Mouse (Mus musculus) Muller cell, postnatal 12 days (primary cell): Measurements from ENCODE around the gene Rad54l.

Experiments
- DNase-seq: peaks from one replicate; pipeline ENCODE4 v3.0.0-alpha.2; 2015; ENCODE audit errors: inconsistent ontology term

Gene Rad54l

DNA sequence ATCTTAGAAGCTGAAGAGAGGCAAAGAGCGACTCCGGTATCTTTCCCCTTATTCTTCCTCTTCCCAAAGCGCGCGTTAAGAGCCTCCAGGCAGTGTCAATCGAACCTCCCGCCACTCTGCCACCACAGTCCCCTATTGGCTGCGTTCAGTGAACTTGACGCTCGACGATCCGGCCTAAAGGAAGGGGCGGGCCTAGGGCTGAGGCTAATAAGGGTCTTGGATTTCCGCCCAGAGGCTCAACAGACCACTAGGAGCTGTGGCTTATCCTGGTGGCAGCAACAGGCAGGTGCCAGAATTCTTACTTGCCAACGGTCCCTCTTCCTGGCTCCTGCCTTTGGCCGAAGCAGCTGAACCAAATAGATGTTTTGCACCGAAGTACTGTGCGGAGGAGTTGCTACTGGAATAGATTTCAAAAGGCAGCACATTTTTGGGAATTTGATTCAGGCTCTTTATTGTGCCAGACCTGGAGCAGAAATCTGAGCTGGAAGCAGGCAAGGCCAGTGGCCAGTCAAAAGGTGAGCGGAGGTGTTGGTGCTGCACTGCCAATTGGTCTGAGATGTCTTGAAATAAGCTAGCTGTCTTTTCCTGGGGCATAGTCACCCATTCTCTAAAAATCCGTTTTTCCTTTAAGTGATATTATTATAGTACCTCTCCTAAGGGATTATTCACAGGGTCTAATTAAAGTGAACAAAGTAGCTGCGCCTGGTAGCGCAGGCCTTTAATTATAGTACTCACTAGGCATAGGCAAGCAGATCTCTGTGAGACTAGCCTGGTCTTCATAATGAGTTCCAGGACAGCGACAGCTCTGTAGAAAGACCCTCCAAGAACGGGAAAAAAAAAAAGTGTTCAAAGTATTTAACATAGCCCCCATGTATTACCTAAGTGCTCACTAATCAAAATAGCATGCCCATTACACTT lies at the start of gene Rad54l, which contains the start of gene Pomgnt1:
Rad54l (minus strand) TSS at position 89 of the 918 bp plus-strand sequence.
Pomgnt1 (plus strand) TSS at position 239 of the 918 bp plus-strand sequence.
- peak; percentile 91 for DNase-seq

DNA sequence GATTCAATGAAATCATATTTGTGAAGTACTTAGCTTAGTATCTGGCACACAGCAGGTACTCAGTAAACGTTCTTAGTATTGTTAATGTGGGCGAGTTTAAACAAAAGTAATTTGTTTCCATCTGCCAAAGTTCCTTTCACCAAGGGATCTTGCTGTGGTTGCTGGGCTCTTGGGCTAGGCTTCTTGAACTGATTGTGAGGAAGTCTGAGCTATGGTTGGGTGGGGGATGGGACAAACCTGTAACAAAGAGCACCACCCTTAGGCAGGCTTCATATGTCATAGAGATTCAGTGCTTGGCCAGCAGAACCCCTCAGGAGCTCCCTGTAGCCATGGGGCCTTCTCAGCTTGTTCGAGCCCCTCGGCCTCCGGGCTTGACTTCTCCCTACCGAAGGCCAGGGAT lies 49.6 kb upstream of the Rad54l start, which contains the start of the genes 1700042G07Rik and Gm49337:
1700042G07Rik (plus strand) TSS at position 301 of the 400 bp plus-strand sequence.
Gm49337 (plus strand) TSS at position 313 of the 400 bp plus-strand sequence.
- no peak for DNase-seq

DNA sequence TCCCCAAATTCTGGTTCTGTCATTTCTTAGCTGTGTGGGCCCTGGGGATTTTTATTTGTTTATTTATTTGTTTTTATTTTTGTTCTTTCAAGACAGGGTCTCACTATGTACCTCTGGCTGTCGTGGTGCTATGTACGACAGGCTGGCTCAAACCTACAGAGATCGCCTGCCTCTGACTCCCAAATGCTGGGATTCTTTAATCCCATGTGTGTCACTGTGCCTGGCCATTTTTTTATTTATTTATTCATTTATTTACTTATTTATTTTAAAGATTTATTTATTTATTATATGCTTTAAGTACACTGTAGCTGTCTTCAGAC lies 45.8 kb upstream of the Rad54l start:
- DNase-seq, result no peak

DNA sequence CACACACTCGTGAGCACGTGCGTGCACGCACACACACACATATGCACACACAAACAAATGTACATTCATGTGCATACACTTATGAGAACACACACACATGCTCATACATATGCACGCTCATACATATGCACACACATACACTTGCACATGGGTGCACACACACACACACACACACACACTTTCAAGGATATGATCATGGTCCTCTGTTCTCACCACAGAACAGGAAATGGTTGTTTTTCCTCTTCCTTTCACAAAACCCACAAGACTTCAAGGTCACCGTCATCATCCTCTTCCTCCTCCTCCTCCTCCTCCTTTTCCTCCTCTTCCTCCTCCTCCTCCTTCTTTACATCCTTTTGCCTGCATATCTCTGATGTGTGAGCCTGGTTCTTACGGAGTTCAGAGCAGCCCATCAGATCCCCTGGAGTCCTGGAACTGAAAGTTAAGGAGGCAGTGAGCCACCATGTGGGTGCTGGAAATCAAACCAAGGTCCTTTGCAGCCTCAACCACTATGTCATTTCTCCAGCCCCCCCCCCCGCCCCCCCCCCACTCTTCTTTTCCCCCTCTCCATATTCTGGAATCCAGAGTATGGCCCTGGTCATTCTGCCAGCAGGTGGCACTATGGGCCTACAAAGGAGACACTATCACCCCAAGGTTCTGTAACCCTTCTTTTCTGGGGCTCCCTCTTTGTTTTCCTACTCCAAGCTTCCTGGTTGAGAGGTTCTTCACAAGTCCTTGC lies 45.3 kb upstream of the Rad54l start:
- peak; percentile 33 for DNase-seq

DNA sequence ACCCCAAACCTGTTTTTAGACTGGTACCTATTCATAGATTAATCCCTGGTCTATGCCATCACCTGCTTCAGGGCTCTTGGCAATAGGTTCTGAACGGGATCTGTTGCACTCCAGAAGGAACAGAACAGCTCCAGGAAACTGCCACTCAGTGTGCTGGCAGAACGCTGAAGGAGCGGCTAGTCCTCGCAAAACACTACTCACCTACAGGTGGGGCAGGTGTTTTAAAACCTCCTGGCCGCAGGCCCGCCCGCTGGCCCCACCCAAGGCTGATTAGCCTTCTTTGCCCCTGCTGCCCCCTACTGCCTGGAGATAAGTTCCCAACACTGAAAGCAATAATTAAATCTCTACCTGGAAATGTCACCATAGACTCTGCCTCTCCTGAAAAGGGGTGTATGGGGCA lies 43.9 kb upstream of the Rad54l start, which contains the start of gene Tspan1:
Tspan1 (minus strand) TSS at position 198 of the 400 bp plus-strand sequence.
- no peak for DNase-seq

DNA sequence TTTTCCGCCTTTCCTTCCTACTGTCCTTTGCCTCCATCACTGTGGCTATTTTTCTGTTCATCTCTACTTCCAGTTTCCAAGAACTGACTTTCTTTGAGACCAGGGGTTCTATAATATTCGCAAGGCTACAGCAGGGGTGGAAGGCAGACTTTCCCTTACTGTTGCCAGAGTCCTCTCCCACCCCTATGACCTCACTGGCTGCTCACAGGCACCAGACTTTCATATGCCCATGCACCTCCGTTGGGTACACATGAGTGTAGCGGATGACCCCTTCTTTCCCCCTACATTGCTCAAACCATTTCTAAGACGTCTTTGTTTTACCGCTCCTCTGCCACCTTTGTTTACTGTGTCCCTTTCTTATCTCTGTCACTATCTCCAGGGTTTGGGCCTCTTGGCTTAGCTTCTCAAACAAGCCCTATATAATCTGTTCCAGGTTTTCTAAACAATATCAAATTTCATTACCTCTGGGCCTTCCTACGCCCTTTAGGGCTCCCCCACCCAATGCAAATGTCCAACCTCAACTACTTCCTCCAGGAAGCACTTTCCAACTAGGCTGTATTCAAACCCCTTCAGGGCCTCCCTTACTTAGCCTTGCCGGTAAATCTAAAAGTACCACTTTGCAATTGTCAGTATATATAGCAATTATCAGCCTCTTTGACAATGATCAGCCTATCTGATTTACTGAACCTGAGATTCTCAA lies 42.4 kb upstream of the Rad54l start:
- DNase-seq, result no peak

DNA sequence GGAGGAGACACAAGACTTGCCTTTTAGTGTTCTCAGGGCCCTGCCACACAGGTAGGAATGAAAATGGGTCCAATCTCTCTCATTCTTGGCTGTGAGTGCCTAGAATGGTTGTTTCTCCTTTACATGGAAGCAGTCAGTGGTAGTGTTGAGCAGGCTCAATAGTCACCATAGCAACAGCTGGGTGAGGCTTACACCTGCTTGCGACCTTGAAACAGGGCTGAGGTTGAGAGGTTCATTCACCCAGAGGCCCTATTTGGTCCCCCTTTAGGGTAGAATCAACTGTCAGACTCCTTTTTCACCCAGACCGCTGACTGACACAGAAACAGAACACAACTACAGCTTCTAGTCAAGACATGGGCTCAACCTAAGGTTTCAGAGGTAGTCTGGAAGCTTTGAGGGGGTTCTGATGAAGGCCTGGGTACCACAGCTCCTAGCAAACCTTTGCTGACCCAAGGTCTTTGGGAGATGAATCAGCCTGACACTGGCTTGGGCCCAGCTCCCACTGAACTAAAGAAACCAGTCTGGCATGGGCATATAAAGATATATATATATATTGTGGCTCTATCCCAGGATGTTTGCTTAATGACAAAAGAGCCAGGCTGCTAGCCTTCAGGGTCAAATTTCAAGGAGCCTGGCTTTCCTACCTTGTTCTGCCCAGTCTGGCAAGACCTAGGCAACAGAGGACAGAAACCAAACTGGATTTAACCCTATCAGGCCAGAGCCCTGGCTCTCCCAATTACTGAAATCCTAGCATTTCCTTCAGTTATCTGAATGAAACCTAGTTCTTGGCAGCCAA lies 41.5 kb upstream of the Rad54l start:
- no peak for DNase-seq

DNA sequence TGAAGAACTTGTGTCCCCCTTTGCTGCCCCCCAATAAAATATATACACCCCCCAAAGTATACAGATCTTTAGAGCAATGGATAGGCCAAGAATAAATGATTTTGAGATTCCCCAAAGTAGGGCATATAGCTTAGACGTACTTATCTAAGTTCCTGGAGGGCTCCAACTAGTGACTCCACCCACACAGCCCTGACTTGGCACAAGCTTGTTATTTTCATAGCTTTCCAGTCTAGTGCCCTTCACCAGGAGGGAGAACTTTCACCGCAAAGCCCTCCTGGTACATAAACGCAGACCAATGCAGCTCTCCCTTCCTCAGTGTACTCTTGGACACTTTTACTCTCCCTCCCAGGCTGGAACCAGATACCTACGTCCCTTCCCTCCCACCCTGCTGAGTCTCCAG lies 38.7 kb upstream of the Rad54l start:
- peak; percentile 38 for DNase-seq

DNA sequence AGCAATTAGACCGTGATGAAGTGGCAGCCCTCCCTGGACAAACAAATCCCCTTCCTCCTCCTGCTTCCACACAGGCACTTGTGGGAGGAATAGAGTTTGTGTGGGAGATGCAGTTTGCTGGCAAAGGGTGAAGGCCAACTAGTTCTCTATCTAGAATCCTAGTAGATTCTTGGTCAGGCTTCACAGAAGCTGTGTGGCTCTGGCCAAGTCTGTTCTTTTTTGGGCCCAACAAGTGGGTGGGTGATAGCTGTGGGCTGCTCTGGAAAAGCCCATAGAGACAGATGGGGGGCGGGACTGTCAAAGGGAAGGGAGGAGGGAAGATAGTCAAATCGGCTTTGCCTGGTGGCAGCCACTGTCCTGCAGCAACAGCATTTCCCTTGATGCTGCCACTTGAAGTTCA lies 37.3 kb upstream of the Rad54l start:
- no peak for DNase-seq

DNA sequence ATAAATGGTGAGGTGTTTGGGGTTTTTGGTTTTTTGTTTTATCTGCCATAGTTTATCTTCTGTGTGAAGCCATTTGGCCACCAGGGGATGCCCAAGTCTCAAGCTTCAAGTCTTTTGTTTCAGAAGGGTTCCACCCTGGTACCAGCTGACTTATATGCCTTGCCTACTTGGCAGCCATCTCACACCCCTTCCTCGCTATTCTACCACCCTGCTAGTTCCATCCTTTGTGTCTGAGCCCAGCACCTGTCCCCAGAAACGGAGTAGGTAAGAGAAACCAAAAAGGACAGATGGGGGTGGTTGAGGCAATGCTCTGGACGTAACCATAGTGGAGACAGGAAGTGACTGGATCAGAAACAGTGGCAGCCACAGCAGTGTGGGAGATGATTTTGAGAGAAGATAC lies 36.4 kb upstream of the Rad54l start:
- DNase-seq, result no peak

DNA sequence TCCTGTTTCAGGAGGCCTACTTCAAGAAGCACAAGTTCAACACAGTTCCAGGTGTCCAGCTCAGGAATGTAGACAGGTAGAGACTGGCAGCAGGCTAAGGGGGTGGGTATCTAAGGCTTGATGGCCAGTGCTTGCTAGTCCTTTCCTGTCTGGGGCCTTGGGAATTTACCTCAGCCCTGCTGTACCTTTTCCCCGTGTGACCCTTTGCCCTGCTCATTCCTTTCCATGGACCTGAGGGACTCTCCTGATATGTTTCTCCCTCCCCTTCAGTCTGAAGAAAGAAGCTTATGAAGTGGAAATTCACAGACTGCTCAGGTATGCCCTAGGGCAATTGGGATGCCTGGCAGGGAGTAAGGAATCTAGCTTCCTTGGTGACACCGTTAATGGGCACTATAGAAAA lies 34.4 kb upstream of the Rad54l start:
- no peak for DNase-seq

DNA sequence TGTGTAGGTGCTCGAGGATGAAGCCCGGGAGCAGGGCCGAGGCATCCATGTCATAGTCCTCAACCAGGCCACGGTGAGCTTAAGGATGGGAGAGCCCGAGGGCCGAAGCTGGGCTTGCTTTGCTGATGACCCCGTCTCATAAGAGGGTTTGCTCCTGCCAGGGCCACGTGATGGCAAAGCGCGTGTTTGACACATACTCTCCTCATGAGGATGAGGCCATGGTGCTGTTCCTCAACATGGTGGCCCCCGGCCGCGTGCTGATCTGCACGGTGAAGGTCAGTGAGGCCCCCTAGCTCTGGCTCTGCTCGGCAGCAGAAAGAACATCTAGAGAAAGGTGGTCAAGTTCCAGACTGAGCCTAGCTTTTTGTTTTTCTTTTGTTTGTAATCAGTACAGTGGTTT lies 29.2 kb upstream of the Rad54l start:
- DNase-seq, result no peak

DNA sequence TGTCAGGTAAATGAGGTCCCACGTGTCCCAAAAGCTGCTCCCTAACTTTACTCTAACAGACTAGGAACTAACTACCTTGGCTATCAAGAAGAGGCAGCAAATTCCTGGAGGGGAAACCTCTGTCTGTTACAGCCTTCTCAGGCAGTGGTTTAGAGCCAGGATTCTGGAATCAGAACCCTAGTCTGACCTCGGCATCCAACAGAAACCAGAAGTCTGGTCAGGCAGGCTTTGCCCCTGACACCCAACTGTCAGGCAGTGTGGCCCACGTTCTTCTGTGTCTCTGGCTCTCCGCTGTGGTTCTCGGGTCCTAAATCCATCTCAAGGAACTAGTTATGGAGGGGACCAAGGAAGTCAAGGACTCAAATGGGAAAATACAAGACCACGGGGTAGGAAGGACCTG lies 27.7 kb upstream of the Rad54l start, which contains the start of gene Lurap1:
Lurap1 (minus strand) TSS at position 101 of the 400 bp plus-strand sequence.
- no peak for DNase-seq

DNA sequence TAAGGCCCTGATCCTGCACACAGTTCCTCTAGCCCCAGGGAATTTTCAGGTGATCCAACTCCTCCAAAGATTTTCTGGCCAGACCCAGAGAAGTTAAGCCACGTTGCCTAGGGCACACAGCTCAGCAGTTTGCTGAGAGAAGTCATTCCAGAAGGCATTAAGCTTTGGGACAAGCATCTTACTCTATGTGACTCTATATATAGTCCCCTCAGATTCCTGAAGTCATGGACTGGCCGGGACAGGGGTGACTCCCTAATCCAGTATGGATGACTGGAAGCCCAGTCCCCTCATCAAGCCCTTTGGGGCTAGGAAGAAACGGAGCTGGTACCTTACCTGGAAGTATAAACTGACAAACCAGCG lies 27.4 kb upstream of the Rad54l start:
- DNase-seq, result no peak

DNA sequence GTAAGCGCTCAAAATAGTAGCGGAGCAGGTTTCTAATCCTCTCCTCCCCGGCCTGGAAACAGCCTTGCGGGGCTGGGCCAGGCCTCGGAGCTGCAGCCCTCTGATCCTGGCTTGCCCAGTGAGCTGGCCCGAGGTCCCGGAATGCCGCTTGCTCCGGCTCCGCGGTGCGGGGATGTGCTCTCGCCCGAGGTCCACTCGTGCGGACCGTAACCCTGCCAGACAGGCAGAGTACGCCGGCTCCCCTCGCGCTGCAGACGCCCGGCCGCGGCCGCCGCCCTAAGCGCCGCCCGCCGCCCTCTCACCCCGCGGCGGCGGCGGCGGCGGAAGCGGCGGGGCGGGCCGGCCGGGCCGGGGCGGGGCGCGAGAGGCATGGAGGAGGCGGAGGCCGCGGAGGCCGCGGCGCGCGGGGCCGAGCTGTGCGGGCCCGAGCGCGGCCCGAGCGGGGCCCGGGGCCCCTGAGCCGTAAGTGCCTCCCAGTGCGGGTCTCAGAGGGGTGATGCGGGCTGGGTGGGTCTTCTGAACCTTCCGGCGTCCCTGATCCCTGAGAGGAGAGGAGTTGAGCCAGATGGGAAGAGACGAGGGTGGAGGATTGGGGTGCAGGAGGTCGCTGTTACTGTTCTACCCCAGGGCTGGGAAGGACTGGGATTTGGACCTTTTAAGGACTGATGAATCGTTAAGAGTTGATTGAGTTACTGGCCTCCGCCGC lies 26.8 kb upstream of the Rad54l start:
- DNase-seq, result peak; percentile 85

DNA sequence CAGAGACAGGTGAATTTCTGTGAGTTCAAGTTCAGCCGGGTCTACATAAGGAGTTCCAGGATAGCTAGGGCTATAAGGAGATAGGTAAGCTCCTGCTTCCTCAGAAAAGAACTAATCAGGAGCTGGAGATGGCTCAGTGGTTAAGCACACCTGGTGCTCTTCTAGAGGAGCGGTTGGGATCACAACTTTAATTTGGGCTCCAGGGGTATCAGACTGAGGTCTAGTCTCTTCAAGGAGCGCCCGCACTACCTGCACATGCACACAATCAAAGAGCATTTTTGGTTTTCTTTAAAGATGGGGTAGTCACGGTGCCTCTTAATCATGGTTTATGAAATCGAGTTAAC lies 26.3 kb upstream of the Rad54l start:
- DNase-seq, result no peak

DNA sequence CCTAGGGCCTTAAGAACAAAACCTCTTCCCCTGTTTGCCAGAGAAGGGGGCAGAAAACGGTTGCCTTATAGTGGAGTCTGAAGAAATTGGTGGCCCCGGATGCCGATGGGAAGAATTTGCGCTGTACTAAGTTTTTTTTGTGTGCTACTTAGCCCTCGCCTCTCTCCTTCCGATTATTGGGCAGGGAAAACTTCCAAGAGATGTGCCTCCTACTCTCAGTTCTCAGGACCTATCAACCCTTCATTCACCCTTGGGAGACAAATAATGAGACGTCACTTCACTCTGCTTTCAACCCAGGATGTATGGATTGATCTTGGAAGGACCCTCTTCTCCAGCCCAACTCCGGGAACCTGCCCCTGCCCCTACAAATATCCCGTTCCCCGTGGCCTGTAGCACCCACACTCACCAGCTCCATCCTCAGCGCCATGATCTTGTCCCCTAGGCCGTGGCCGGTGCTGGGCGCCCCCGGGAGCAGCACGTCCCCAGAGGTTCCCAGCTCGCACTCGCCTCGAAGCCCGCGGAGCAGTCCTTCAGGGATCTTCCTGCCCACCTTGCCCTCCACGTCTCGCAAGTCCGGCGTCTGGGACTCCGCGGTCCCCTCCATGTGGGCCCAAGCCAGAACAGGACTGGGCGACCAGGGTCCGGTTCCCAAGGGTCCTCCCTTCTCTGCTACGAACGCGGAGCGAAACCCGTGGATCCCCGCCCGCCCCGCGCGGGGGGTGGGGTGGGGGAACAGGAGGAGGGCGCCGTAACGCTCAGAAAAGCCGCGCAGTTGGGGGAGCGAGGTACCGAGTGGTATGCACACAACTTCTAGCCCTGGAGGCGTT lies 20.6 kb upstream of the Rad54l start:
- peak; percentile 74 for DNase-seq

DNA sequence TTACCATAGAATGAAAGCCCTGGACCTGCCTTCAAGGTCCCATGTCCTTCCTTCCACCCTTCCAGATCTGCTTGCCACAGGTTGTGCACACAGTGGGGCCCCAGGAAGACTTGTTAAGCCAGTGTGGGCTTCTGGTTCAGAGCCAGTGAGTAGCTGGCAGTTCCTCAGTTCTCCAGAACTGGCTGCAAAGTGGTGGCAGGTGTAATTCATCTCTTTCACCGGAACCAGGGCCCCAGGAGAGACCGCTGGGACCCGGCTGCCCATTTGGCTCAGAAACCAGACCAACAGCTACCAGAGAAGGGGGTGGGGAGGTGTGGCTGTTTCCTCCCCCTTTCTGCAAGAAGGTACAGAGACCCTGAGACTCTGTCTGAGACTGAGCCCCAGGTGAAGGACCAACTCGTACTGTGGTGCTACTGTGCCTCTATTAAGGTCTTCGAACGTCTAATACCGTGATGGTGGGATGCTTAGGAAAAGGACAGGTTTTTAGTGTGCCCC lies 19.9 kb upstream of the Rad54l start:
- peak; percentile 33 for DNase-seq

DNA sequence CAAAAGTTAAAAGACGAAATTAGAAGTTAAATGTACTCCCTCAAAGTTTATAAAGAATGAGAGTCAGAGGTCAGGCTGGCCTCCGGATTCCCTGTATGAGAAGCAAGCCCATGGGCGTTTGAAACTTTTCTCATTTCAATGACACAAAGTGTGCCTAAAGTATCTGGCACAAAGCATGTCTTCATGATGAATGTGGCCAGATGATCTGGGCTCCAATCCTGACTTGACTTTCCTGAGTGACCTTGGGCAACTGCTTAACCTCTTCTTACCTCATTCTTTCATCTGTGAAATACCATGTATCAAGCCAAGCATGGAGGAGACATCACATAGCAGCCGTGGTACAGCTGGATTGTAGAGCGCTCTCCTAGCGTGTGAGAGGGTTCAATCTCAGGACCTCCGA lies 18.8 kb upstream of the Rad54l start:
- DNase-seq, result no peak

DNA sequence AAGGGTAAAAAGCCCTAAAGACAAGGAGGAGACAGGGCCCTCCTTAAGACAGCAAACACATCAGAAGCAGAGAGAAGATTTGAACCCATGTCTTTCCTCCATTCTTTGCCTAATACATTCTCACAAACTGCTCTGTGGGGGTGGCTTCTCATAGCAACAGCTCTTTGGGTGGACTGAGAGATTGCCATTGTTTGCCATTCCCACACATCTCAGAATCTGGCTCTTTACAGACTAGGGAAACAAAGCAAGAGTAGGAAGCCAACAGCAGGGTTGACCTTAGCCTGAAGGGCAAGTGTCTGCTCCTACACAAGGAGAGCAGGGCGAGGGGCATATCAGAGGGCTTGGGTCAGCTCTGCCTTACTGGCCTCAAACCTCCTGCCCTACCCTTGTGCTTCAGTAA lies 18.2 kb upstream of the Rad54l start:
- DNase-seq, result no peak
